In the genomic region with DNA sequence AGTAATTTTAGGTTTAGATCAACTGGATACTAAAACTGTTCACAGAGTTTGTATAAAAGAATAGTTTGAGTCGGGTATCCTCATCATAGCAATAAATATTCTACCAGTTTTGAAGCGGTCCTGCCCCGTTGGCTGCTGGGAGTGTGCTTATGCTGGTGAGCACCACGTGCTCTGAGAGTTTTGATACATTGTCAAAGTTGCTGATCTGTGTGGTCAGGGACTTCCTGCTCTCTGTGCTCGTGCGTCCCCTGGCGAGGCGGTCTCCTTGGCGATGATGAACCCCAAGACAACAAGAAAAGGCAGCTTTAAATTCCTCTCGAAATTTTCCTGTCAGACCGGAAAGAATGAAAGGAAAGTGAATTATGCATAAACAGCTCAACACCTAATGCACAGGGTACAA, we compare ENCODE assay signal across 16 mouse cellular contexts. TPM values are rescaled to one million over a fixed set of nuclear protein-coding genes. Genes with fewer than 3 reads are reported as not detected.
DNase-seq lines count a peak whose midpoint lies in the region; ATAC-seq and TF ChIP-seq lines count a peak whose summit lies in the region.
"Had no signal": no experiment of that assay in that cellular context is flagged by ENCODE, and none has a peak within 500 bp of the region (broad histone marks: within the 10 kb centered on the region; RNA-seq: fewer than 3 reads in every experiment).

No protein-coding gene starts in this region.

- no peak for ATAC-seq in hindbrain, embryonic 16.5 days
- no peak for ATAC-seq in hindbrain, embryonic 13.5 days (ENCODE audit: low FRiP score)
- no peak for ATAC-seq in midbrain, embryonic 14.5 days (ENCODE audit: low FRiP score, low TSS enrichment)
- ATAC-seq in midbrain, postnatal 0 days (ENCODE audit: low FRiP score): no peak
- peak; percentile 100 for ATAC-seq in common myeloid progenitor, adult 5-6 weeks (replicated peaks; ENCODE audit: low read depth, poor library complexity, severe bottlenecking)
- ATAC-seq in neutrophil, adult 5-6 weeks (ENCODE audit: extremely low read depth, insufficient number of reproducible peaks, low FRiP score, poor library complexity, severe bottlenecking): peak; percentile 64
- ATAC-seq in forebrain, embryonic 15.5 days (replicated peaks): no peak

- no peak for TF ChIP-seq CTCF in midbrain, postnatal 0 days (IDR thresholded peaks at IDR 0.05)

- no peaks in the 10 kb centered on the region for H3K36me3 ChIP-seq in hindbrain, embryonic 16.5 days (ENCODE audit: control insufficient read depth, insufficient read depth, low read length)
- no peaks in the 10 kb centered on the region for H3K36me3 ChIP-seq in hindbrain, embryonic 13.5 days
- no peaks in the 10 kb centered on the region for H3K36me3 ChIP-seq in midbrain, embryonic 14.5 days (ENCODE audit: control insufficient read depth, insufficient read depth, low read length)
- no peaks in the 10 kb centered on the region for H3K36me3 ChIP-seq in midbrain, postnatal 0 days (ENCODE audit: insufficient read depth, low read length)
- H3K36me3 ChIP-seq in forebrain, embryonic 15.5 days: no peaks in the 10 kb centered on the region
- H3K36me3 ChIP-seq: neural tube, embryonic 15.5 days had no signal

- no peaks in the 10 kb centered on the region for H3K9me3 ChIP-seq in hindbrain, embryonic 16.5 days (ENCODE audit: control insufficient read depth, low read length)
- no peaks in the 10 kb centered on the region for H3K9me3 ChIP-seq in hindbrain, embryonic 13.5 days
- H3K9me3 ChIP-seq in midbrain, embryonic 14.5 days (ENCODE audit: control insufficient read depth, low read length): no peaks in the 10 kb centered on the region
- no peaks in the 10 kb centered on the region for H3K9me3 ChIP-seq in midbrain, postnatal 0 days (ENCODE audit: low read length)
- no peaks in the 10 kb centered on the region for H3K9me3 ChIP-seq in forebrain, embryonic 15.5 days
- H3K9me3 ChIP-seq: neural tube, embryonic 15.5 days had no signal

- DNase-seq in midbrain, embryonic 14.5 days: peak; percentile 19
- DNase-seq in midbrain, postnatal 0 days (ENCODE audit: low spot score): no peak
- DNase-seq in layer of hippocampus, postnatal 14 days (ENCODE audit: low spot score in 2 of 2): no peak
- DNase-seq: cerebellum, postnatal 36 days; heart, postnatal 14 days had no signal

- no peaks in the 10 kb centered on the region for H3K27me3 ChIP-seq in hindbrain, embryonic 16.5 days (replicated peaks; ENCODE audit: control insufficient read depth, insufficient read depth, low read length)
- no peaks in the 10 kb centered on the region for H3K27me3 ChIP-seq in hindbrain, embryonic 13.5 days
- no peaks in the 10 kb centered on the region for H3K27me3 ChIP-seq in midbrain, embryonic 14.5 days (ENCODE audit: control insufficient read depth, insufficient read depth, low read length)
- no peaks in the 10 kb centered on the region for H3K27me3 ChIP-seq in midbrain, postnatal 0 days (ENCODE audit: insufficient read depth, low read length)
- no peaks in the 10 kb centered on the region for H3K27me3 ChIP-seq in forebrain, embryonic 15.5 days
- H3K27me3 ChIP-seq: neural tube, embryonic 15.5 days had no signal

- no peak overlapping the region for H3K27ac ChIP-seq in hindbrain, embryonic 16.5 days (ENCODE audit: low read depth, low read length)
- H3K27ac ChIP-seq in hindbrain, embryonic 13.5 days: no peak overlapping the region
- H3K27ac ChIP-seq in midbrain, embryonic 14.5 days (replicated peaks; ENCODE audit: low read depth, low read length): no peak overlapping the region
- H3K27ac ChIP-seq in midbrain, postnatal 0 days (ENCODE audit: low read depth, low read length): no peak overlapping the region
- H3K27ac ChIP-seq in forebrain, embryonic 15.5 days (replicated peaks): no peak overlapping the region
- H3K27ac ChIP-seq: neural tube, embryonic 15.5 days had no signal

- H3K4me3 ChIP-seq in hindbrain, embryonic 16.5 days (ENCODE audit: low read length): no peak overlapping the region
- H3K4me3 ChIP-seq in hindbrain, embryonic 13.5 days: no peak overlapping the region
- no peak overlapping the region for H3K4me3 ChIP-seq in midbrain, embryonic 14.5 days (replicated peaks; ENCODE audit: low read depth, low read length)
- no peak overlapping the region for H3K4me3 ChIP-seq in midbrain, postnatal 0 days (ENCODE audit: low read depth, low read length)
- no peak overlapping the region for H3K4me3 ChIP-seq in forebrain, embryonic 15.5 days
- H3K4me3 ChIP-seq: neural tube, embryonic 15.5 days had no signal

- H3K4me1 ChIP-seq in hindbrain, embryonic 16.5 days (ENCODE audit: control insufficient read depth, insufficient read depth, low read depth, low read length): no peaks in the 10 kb centered on the region
- H3K4me1 ChIP-seq in hindbrain, embryonic 13.5 days (replicated peaks): no peaks in the 10 kb centered on the region
- no peaks in the 10 kb centered on the region for H3K4me1 ChIP-seq in midbrain, embryonic 14.5 days (ENCODE audit: control insufficient read depth, insufficient read depth, low read length)
- no peaks in the 10 kb centered on the region for H3K4me1 ChIP-seq in midbrain, postnatal 0 days (ENCODE audit: insufficient read depth, low read length)
- no peaks in the 10 kb centered on the region for H3K4me1 ChIP-seq in forebrain, embryonic 15.5 days
- H3K4me1 ChIP-seq: neural tube, embryonic 15.5 days had no signal

- H3K9ac ChIP-seq in hindbrain, embryonic 16.5 days (ENCODE audit: low read depth, low read length): no peak overlapping the region
- no peak overlapping the region for H3K9ac ChIP-seq in hindbrain, embryonic 13.5 days
- no peak overlapping the region for H3K9ac ChIP-seq in midbrain, embryonic 14.5 days (replicated peaks; ENCODE audit: low read length)
- H3K9ac ChIP-seq in midbrain, postnatal 0 days (replicated peaks; ENCODE audit: low read length, poor library complexity, severe bottlenecking): no peak overlapping the region
- no peak overlapping the region for H3K9ac ChIP-seq in forebrain, embryonic 15.5 days (replicated peaks)
- H3K9ac ChIP-seq: neural tube, embryonic 15.5 days had no signal

- WGBS in hindbrain, embryonic 16.5 days: 55% methylated on average over 11 of the region's 11 CpGs
- 56% methylated on average over 11 of the region's 11 CpGs for WGBS in hindbrain, embryonic 13.5 days
- WGBS in midbrain, embryonic 14.5 days: 32% methylated on average over 11 of the region's 11 CpGs
- WGBS in midbrain, postnatal 0 days: 26% methylated on average over 11 of the region's 11 CpGs
- 49% methylated on average over 11 of the region's 11 CpGs for WGBS in forebrain, embryonic 15.5 days

- H3K4me2 ChIP-seq in hindbrain, embryonic 16.5 days (ENCODE audit: low read length): peak overlapping the region; percentile 19; the same call in 1 of the 2 replicates
- no peak overlapping the region for H3K4me2 ChIP-seq in hindbrain, embryonic 13.5 days
- H3K4me2 ChIP-seq in midbrain, embryonic 14.5 days (ENCODE audit: low read length): 0 out of 2 replicates have a peak overlapping the region, but pooled peaks have one; percentile 5
- H3K4me2 ChIP-seq in midbrain, postnatal 0 days (ENCODE audit: low read depth, low read length, poor library complexity, severe bottlenecking): no peak overlapping the region
- H3K4me2 ChIP-seq in forebrain, embryonic 15.5 days (replicated peaks): no peak overlapping the region; the same call in 1 of the 2 replicates
- H3K4me2 ChIP-seq: neural tube, embryonic 15.5 days had no signal

RNA-seq across cellular contexts. Expression of gene Gfral, which starts 16.9 kb away (rescaled TPM):
- not detected in 2 replicates for polyA plus RNA-seq in hindbrain, embryonic 16.5 days (2015; fragmentation: Nextera tagmentation; extraction: Ambion mirVana)
- polyA plus RNA-seq in hindbrain, embryonic 13.5 days (2015; fragmentation: Nextera tagmentation; extraction: Ambion mirVana): not detected in 2 replicates
- polyA plus RNA-seq in midbrain, embryonic 14.5 days (2014; fragmentation: Nextera tagmentation; extraction: Ambion mirVana): not detected in 2 replicates
- total RNA-seq in midbrain, postnatal 0 days (2014; rRNA removed): not detected in 2 replicates
- polyA plus RNA-seq in midbrain, postnatal 0 days (2015; fragmentation: Nextera tagmentation; extraction: Ambion mirVana): 0.09 TPM in 1 of 2 replicates, not detected in the other
- not detected in 2 replicates for total RNA-seq in common myeloid progenitor, adult 5-6 weeks (2017)
- not detected in 2 replicates for total RNA-seq in neutrophil, adult 5-6 weeks (2017)
- under 1 TPM in 1 of 2 experiments, not detected in 1; 0.16 TPM for total RNA-seq in layer of hippocampus, postnatal 14 days (2021)
- polyA plus RNA-seq in forebrain, embryonic 15.5 days (2015; fragmentation: Nextera tagmentation; extraction: Ambion mirVana): not detected in 2 replicates
- total RNA-seq: heart, postnatal 14 days; left cerebral cortex, postnatal 36 days; megakaryocyte, adult 5-6 weeks had no signal
- polyA plus RNA-seq: forebrain, embryonic 11.5 days; gonadal fat pad, adult 2 months; large intestine, adult 2 months; neural tube, embryonic 15.5 days had no signal

Comparison
In these comparisons a context has a peak if more than half of its experiments do, and no peak if none do; other contexts are left out.
1. H3K4me2 ChIP-seq: peak in hindbrain, embryonic 16.5 days (single experiment) and midbrain, embryonic 14.5 days (single experiment); none in hindbrain, embryonic 13.5 days (single experiment), midbrain, postnatal 0 days (single experiment) and forebrain, embryonic 15.5 days (single experiment).
2. ATAC-seq: peak in common myeloid progenitor, adult 5-6 weeks (single experiment) and neutrophil, adult 5-6 weeks (single experiment); none in hindbrain, embryonic 16.5 days (single experiment), hindbrain, embryonic 13.5 days (single experiment), midbrain, embryonic 14.5 days (single experiment), midbrain, postnatal 0 days (single experiment) and forebrain, embryonic 15.5 days (single experiment).